Mouse (Mus musculus) spleen, adult 2 months (tissue): ENCODE measurements around the gene Flnb.

ENCODE experiments used
- CTCF ChIP-seq: fragments of 200-500 bp; IDR thresholded peaks from 2 replicates; pipeline ENCODE4 v1.5.1; 2011; ENCODE audit warnings: mild to moderate bottlenecking, inconsistent platforms; ENCODE audit not compliant: insufficient read depth, insufficient read length, insufficient replicate concordance; ENCODE audit errors: extremely low read depth
- POLR2A ChIP-seq: fragments of 200-500 bp; IDR thresholded peaks from 2 replicates; pipeline ENCODE4 v1.6.1; 2011; ENCODE audit warnings: low read depth, low read length, inconsistent platforms

DNA sequence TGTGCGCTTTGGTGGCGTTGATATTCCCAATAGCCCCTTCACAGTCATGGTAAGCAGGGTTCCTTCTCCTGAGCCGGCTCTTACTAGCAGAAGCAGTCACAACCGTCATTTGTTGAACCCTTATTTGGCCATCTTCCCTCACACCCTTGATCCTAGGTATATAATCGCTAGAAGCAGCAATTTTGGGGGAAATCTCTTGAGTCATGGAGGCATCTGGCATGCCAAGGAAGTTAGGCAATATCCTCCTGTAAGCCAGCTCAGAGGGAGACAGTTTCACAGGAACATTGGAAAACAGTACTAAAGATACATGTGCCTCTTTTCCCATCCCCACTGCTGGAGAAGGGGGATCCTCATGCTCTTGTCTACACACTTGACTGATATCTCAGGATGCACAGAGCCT is 101.6 kb downstream of the Flnb start:
- TF ChIP-seq CTCF (no peak), POLR2A (no peak)
